Mouse (Mus musculus): Measurements from ENCODE around the gene Otop2.

GRCm38 (mm10) chr11:115292631-115293375 is 14.2 kb upstream of the Otop2 start:
- TF ChIP-seq MYB (IDR thresholded peaks at IDR 0.05; ENCODE audit: low read depth, low read length) = no peak
- TF ChIP-seq CHD2 (IDR thresholded peaks at IDR 0.05; ENCODE audit: low read length) = no peak
- TF ChIP-seq CHD1 (IDR thresholded peaks at IDR 0.05; ENCODE audit: low read depth, low read length) = no peak
- no peak for TF ChIP-seq POLR2A (IDR thresholded peaks at IDR 0.05; ENCODE audit: control insufficient read depth in 1 of 2, insufficient read depth in 1 of 2, low read depth in 1 of 2, low read length in 2 of 2, poor library complexity in 1 of 2)
- TF ChIP-seq MEF2A (IDR thresholded peaks at IDR 0.05; ENCODE audit: extremely low read depth, insufficient replicate concordance, low read depth, low read length, poor library complexity, severe bottlenecking) = no peak
- no peak for TF ChIP-seq CTCF (IDR thresholded peaks at IDR 0.05 in 2 of 3, conservative IDR thresholded peaks at IDR 0.05 in 1 of 3; ENCODE audit: control insufficient read depth in 1 of 3, insufficient read depth in 1 of 3, low read depth in 2 of 3, low read length in 3 of 3, poor library complexity in 1 of 3, severe bottlenecking in 1 of 3)
- TF ChIP-seq KAT2A (conservative IDR thresholded peaks at IDR 0.05; ENCODE audit: low read depth, low read length) = no peak
- TF ChIP-seq USF2 (IDR thresholded peaks at IDR 0.05; ENCODE audit: borderline replicate concordance in 1 of 2, insufficient read depth in 1 of 2, low read depth in 1 of 2, low read length in 2 of 2) = no peak
- no peak for TF ChIP-seq MAX (IDR thresholded peaks at IDR 0.05; ENCODE audit: low read length)
- TF ChIP-seq E2F4 (IDR thresholded peaks at IDR 0.05; ENCODE audit: borderline replicate concordance, low read depth, low read length) = no peak
- no peak for TF ChIP-seq TBP (IDR thresholded peaks at IDR 0.05; ENCODE audit: low read depth, low read length)
- TF ChIP-seq TCF12 (IDR thresholded peaks at IDR 0.05; ENCODE audit: low read depth, low read length) = no peak
- no peak for TF ChIP-seq NELFE (IDR thresholded peaks at IDR 0.05; ENCODE audit: low read depth, low read length)
- TF ChIP-seq ZNF384 (IDR thresholded peaks at IDR 0.05; ENCODE audit: low read depth, low read length) = no peak
